Mouse (Mus musculus): ENCODE results near the gene Batf3. TPM values are rescaled to one million over a fixed set of nuclear protein-coding genes. Genes with fewer than 3 reads are reported as not detected.

Batf3 gene
- total and polyA plus RNA-seq, 3 experiments = 42.5 to 50.4 (median 44.7) TPM

DNA sequence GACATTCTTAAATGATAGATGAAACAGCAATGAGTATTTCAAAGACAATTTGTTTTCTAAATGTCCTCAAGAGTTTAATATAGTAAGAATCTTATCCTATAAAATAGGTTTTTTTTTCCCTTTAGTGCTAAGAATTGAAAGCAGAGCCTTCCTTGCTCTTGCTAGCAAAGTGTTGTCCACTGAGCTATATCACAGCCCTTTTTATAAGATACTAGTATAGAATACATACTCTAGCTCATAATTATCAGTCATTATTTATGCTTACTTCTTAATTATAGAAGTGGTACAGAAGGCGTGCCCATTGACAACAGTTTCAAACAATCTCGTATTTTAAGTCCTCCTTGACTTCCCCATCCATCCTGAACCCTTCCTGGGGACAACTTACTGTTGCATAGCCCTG is 33.1 kb upstream of the Batf3 start:
- Histone ChIP-seq H3K79me2 (replicated peaks; ENCODE audit: control insufficient read depth, extremely low read depth, insufficient read depth, poor library complexity, severe bottlenecking) (peaks cover 39% of the 10 kb centered on the region), H3K36me3 (replicated peaks in 1 of 2; ENCODE audit: control insufficient read depth in 1 of 2, insufficient read depth in 1 of 2, low read length in 1 of 2) (peaks cover 36 to 50% of the 10 kb centered on the region in 2 experiments), H3K9ac (ENCODE audit: insufficient read depth, low read depth) (no peak overlapping the region), H3K27ac (ENCODE audit: insufficient read depth, low read depth) (no peak overlapping the region), H3K4me3 (replicated peaks in 1 of 3; ENCODE audit: low read depth in 2 of 3, low read length in 2 of 3, poor library complexity in 1 of 3) (no peak overlapping the region), H3K4me1 (ENCODE audit: control insufficient read depth in 1 of 2, insufficient read depth in 2 of 2) (peaks cover 9 to 38% of the 10 kb centered on the region in 2 experiments), H3K4me2 (ENCODE audit: insufficient read depth, low read depth, poor library complexity, severe bottlenecking) (peak overlapping the region; percentile 34; the same call in 1 of the 2 replicates), H3K27me3 (replicated peaks) (no peaks in the 10 kb centered on the region), H3K9me3 (replicated peaks; ENCODE audit: low read length) (no peaks in the 10 kb centered on the region)
- no peak for DNase-seq (ENCODE audit: extremely low read depth)
- dilution Hi-C loops (cut with MboI; ENCODE audit: extremely low pct_ligation_motif_present, extremely low pct_unique_long_range_greater_than_20kb, low sequenced_read_pairs) (no loop called here), in situ Hi-C loops (cut with MboI; ENCODE audit: low pct_ligation_motif_present, low pct_unique_long_range_greater_than_20kb, low sequenced_read_pairs) (no loop called here)
- TF ChIP-seq HCFC1 (IDR thresholded peaks at IDR 0.05; ENCODE audit: low read depth, low read length) (no peak), ETS1 (conservative IDR thresholded peaks at IDR 0.05; ENCODE audit: low read depth, low read length) (no peak), PAX5 (IDR thresholded peaks at IDR 0.05; ENCODE audit: low read length) (no peak), ZNF384 (IDR thresholded peaks at IDR 0.05; ENCODE audit: low read depth, low read length) (no peak), BHLHE40 (IDR thresholded peaks at IDR 0.05; ENCODE audit: low read depth, low read length) (no peak), JUND (conservative IDR thresholded peaks at IDR 0.05; ENCODE audit: low read depth, low read length) (no peak), USF1 (IDR thresholded peaks at IDR 0.05; ENCODE audit: low read depth, low read length) (no peak), CTCF (conservative IDR thresholded peaks at IDR 0.05 in 1 of 2, IDR thresholded peaks at IDR 0.05 in 1 of 2; ENCODE audit: low read depth in 2 of 2, low read length in 2 of 2) (no peak), JUN (IDR thresholded peaks at IDR 0.05; ENCODE audit: insufficient read depth, low read depth, low read length) (no peak), CHD1 (IDR thresholded peaks at IDR 0.05; ENCODE audit: low read depth, low read length) (no peak), MAZ (IDR thresholded peaks at IDR 0.05; ENCODE audit: low read depth, low read length) (no peak), NELFE (IDR thresholded peaks at IDR 0.05; ENCODE audit: low read depth, low read length) (no peak), MAFK (IDR thresholded peaks at IDR 0.05; ENCODE audit: insufficient replicate concordance, low read length) (no peak)

GRCm38 (mm10) chr1:191065188-191065587 is 32.5 kb upstream of the Batf3 start:
- H3K4me3 ChIP-seq (replicated peaks in 1 of 3; ENCODE audit: low read depth in 2 of 3, low read length in 2 of 3, poor library complexity in 1 of 3) = peak overlapping the region in 1 of 3 experiments; percentile 8
- no peak overlapping the region for H3K27ac ChIP-seq (ENCODE audit: insufficient read depth, low read depth)
- H3K36me3 ChIP-seq (replicated peaks in 1 of 2; ENCODE audit: control insufficient read depth in 1 of 2, insufficient read depth in 1 of 2, low read length in 1 of 2) = peaks cover 41 to 56% of the 10 kb centered on the region in 2 experiments
- in situ Hi-C loops (cut with MboI; ENCODE audit: low pct_ligation_motif_present, low pct_unique_long_range_greater_than_20kb, low sequenced_read_pairs) = no loop called here
- no peak for TF ChIP-seq CHD1 (IDR thresholded peaks at IDR 0.05; ENCODE audit: low read depth, low read length)
- 0 out of 2 replicates have a peak, but pooled peaks have one; percentile 21 for TF ChIP-seq SIN3A (IDR thresholded peaks at IDR 0.05; ENCODE audit: low read length)
- peak overlapping the region; percentile 34; the same call in 1 of the 2 replicates for H3K4me2 ChIP-seq (ENCODE audit: insufficient read depth, low read depth, poor library complexity, severe bottlenecking)
- peaks cover 39% of the 10 kb centered on the region for H3K79me2 ChIP-seq (replicated peaks; ENCODE audit: control insufficient read depth, extremely low read depth, insufficient read depth, poor library complexity, severe bottlenecking)
- peaks cover 9 to 38% of the 10 kb centered on the region in 2 experiments for H3K4me1 ChIP-seq (ENCODE audit: control insufficient read depth in 1 of 2, insufficient read depth in 2 of 2)
- dilution Hi-C loops (cut with MboI; ENCODE audit: extremely low pct_ligation_motif_present, extremely low pct_unique_long_range_greater_than_20kb, low sequenced_read_pairs) = no loop called here
- no peaks in the 10 kb centered on the region for H3K27me3 ChIP-seq (replicated peaks)
- no peaks in the 10 kb centered on the region for H3K9me3 ChIP-seq (replicated peaks; ENCODE audit: low read length)
- peak; percentile 58 for DNase-seq (ENCODE audit: extremely low read depth)
- H3K9ac ChIP-seq (ENCODE audit: insufficient read depth, low read depth) = no peak overlapping the region

DNA sequence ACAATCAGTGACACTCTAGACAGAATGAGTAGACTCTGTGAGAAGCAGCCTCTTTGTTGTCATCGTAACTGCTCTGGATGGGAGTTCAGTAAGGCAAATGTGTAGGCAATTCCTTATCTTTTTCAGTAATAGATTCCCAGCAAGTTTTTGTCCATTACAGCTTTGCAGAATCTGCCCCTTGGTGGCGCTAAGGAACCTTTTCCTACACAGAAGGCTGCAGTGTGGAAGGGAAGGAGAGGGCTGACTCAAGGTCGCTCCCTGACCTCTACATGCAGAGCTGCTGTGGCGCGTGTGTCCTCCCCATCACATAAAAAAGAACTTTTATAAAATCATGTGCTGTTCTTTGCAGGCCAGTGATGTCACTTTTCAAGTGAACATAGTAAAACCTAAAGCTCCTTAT is 29.3 kb upstream of the Batf3 start:
- H3K9me3 ChIP-seq (replicated peaks; ENCODE audit: low read length) = no peaks in the 10 kb centered on the region
- H3K4me3 ChIP-seq (replicated peaks in 1 of 3; ENCODE audit: low read depth in 2 of 3, low read length in 2 of 3, poor library complexity in 1 of 3) = no peak overlapping the region
- H3K27ac ChIP-seq (ENCODE audit: insufficient read depth, low read depth) = no peak overlapping the region
- in situ Hi-C loops (cut with MboI; ENCODE audit: low pct_ligation_motif_present, low pct_unique_long_range_greater_than_20kb, low sequenced_read_pairs) = no loop called here
- peaks cover 64 to 85% of the 10 kb centered on the region in 2 experiments for H3K36me3 ChIP-seq (replicated peaks in 1 of 2; ENCODE audit: control insufficient read depth in 1 of 2, insufficient read depth in 1 of 2, low read length in 1 of 2)
- H3K4me2 ChIP-seq (ENCODE audit: insufficient read depth, low read depth, poor library complexity, severe bottlenecking) = no peak overlapping the region
- H3K79me2 ChIP-seq (replicated peaks; ENCODE audit: control insufficient read depth, extremely low read depth, insufficient read depth, poor library complexity, severe bottlenecking) = peaks cover 34% of the 10 kb centered on the region
- TF ChIP-seq CTCF (conservative IDR thresholded peaks at IDR 0.05 in 1 of 2, IDR thresholded peaks at IDR 0.05 in 1 of 2; ENCODE audit: low read depth in 2 of 2, low read length in 2 of 2) (peak in 1 of 2 experiments; percentile 55; a peak in 2 of 4 replicates), RAD21 (IDR thresholded peaks at IDR 0.05; ENCODE audit: low read depth, low read length) (peak; percentile 24), CHD1 (IDR thresholded peaks at IDR 0.05; ENCODE audit: low read depth, low read length) (no peak), SMC3 (IDR thresholded peaks at IDR 0.05; ENCODE audit: low read depth, low read length) (peak; percentile 23; the same call in 1 of the 2 replicates)
- H3K4me1 ChIP-seq (ENCODE audit: control insufficient read depth in 1 of 2, insufficient read depth in 2 of 2) = peaks cover 16 to 51% of the 10 kb centered on the region in 2 experiments
- dilution Hi-C loops (cut with MboI; ENCODE audit: extremely low pct_ligation_motif_present, extremely low pct_unique_long_range_greater_than_20kb, low sequenced_read_pairs) = no loop called here
- DNase-seq (ENCODE audit: extremely low read depth) = no peak
- no peaks in the 10 kb centered on the region for H3K27me3 ChIP-seq (replicated peaks)
- no peak overlapping the region for H3K9ac ChIP-seq (ENCODE audit: insufficient read depth, low read depth)
